Mouse (Mus musculus): ENCODE results near the gene Ncam2. TPM values are rescaled to one million over a fixed set of nuclear protein-coding genes. Genes with fewer than 3 reads are reported as not detected.
"Not testable (repeated sequence)": the region's sequence is repeated elsewhere in the genome, so short reads cannot be mapped to it uniquely, and the experiment has no call there.

The Ncam2 gene
- polyA plus RNA-seq, 1 experiment from 2014 or later: 0.80 TPM

GRCm38 (mm10) chr16:81454472-81454871 is 254.0 kb downstream of the Ncam2 start:
- Histone ChIP-seq H3K9me3 (no peaks in the 10 kb centered on the region), H3K4me1 (replicated peaks) (no peaks in the 10 kb centered on the region), H3K36me3 (no peaks in the 10 kb centered on the region), H3K4me3 (replicated peaks) (no peak overlapping the region), H3K4me2 (no peak overlapping the region), H3K27me3 (no peaks in the 10 kb centered on the region), H3K27ac (no peak overlapping the region), H3K9ac (replicated peaks) (no peak overlapping the region)
- ATAC-seq (ENCODE audit: insufficient number of reproducible peaks, insufficient read depth, low FRiP score, low TSS enrichment, low read depth): no peak
- 98% methylated on average over 2 of the region's 2 CpGs for WGBS

- ATAC-seq (ENCODE audit: insufficient number of reproducible peaks, insufficient read depth, low FRiP score, low TSS enrichment, low read depth); H3K9me3 ChIP-seq: not testable (repeated sequence)
- WGBS: 95% methylated on average over 2 of the region's 2 CpGs
Measured at GRCm38 (mm10) chr16:81462731-81463130, 262.2 kb downstream of the Ncam2 start.

GRCm38 (mm10) chr16:81472925-81473324 is 272.4 kb downstream of the Ncam2 start:
- WGBS: 40% methylated on average over 1 of the region's 1 CpGs
- ATAC-seq (ENCODE audit: insufficient number of reproducible peaks, insufficient read depth, low FRiP score, low TSS enrichment, low read depth): no peak
- no peaks in the 10 kb centered on the region for H3K4me1 ChIP-seq (replicated peaks)
- H3K4me2 ChIP-seq: no peak overlapping the region
- no peak overlapping the region for H3K4me3 ChIP-seq (replicated peaks)
- no peaks in the 10 kb centered on the region for H3K27me3 ChIP-seq
- no peak overlapping the region for H3K27ac ChIP-seq
- no peak overlapping the region for H3K9ac ChIP-seq (replicated peaks)
- no peaks in the 10 kb centered on the region for H3K9me3 ChIP-seq
- H3K36me3 ChIP-seq: no peaks in the 10 kb centered on the region

More at GRCm38 (mm10) chr16:81462731-81463130, 262.2 kb downstream of the Ncam2 start:
- not testable (repeated sequence) for H3K27me3 ChIP-seq; H3K4me2 ChIP-seq; H3K9ac ChIP-seq (replicated peaks); H3K4me1 ChIP-seq (replicated peaks); H3K27ac ChIP-seq; H3K36me3 ChIP-seq; H3K4me3 ChIP-seq (replicated peaks)

GRCm38 (mm10) chr16:81481058-81481457 is 280.6 kb downstream of the Ncam2 start:
- Histone ChIP-seq H3K9ac (replicated peaks) (no peak overlapping the region), H3K4me3 (replicated peaks) (no peak overlapping the region), H3K4me2 (no peak overlapping the region), H3K27ac (no peak overlapping the region), H3K9me3 (no peaks in the 10 kb centered on the region), H3K4me1 (replicated peaks) (no peaks in the 10 kb centered on the region), H3K36me3 (no peaks in the 10 kb centered on the region), H3K27me3 (no peaks in the 10 kb centered on the region)
- no peak for ATAC-seq (ENCODE audit: insufficient number of reproducible peaks, insufficient read depth, low FRiP score, low TSS enrichment, low read depth)

- 69% methylated on average over 2 of the region's 2 CpGs for WGBS
- H3K36me3 ChIP-seq: no peaks in the 10 kb centered on the region
- ATAC-seq (ENCODE audit: insufficient number of reproducible peaks, insufficient read depth, low FRiP score, low TSS enrichment, low read depth): no peak
Measured at GRCm38 (mm10) chr16:81496111-81496510, 295.6 kb downstream of the Ncam2 start.

GRCm38 (mm10) chr16:81502578-81502977 is 302.1 kb downstream of the Ncam2 start:
- Histone ChIP-seq H3K4me2 (no peak overlapping the region), H3K4me1 (replicated peaks) (no peaks in the 10 kb centered on the region; the same call in 1 of the 2 replicates), H3K27me3 (no peaks in the 10 kb centered on the region), H3K9ac (replicated peaks) (no peak overlapping the region), H3K4me3 (replicated peaks) (no peak overlapping the region), H3K27ac (no peak overlapping the region), H3K9me3 (no peaks in the 10 kb centered on the region), H3K36me3 (no peaks in the 10 kb centered on the region)
- WGBS: 71% methylated on average over 2 of the region's 2 CpGs
- no peak for ATAC-seq (ENCODE audit: insufficient number of reproducible peaks, insufficient read depth, low FRiP score, low TSS enrichment, low read depth)

More at GRCm38 (mm10) chr16:81496111-81496510, 295.6 kb downstream of the Ncam2 start:
- no peaks in the 10 kb centered on the region for H3K9me3 ChIP-seq
- no peaks in the 10 kb centered on the region for H3K27me3 ChIP-seq
- no peak overlapping the region for H3K4me3 ChIP-seq (replicated peaks)
- H3K27ac ChIP-seq: no peak overlapping the region
- no peak overlapping the region for H3K9ac ChIP-seq (replicated peaks)
- H3K4me1 ChIP-seq (replicated peaks): no peaks in the 10 kb centered on the region
- no peak overlapping the region for H3K4me2 ChIP-seq

- Histone ChIP-seq H3K4me1 (replicated peaks) (no peaks in the 10 kb centered on the region), H3K27me3 (no peaks in the 10 kb centered on the region), H3K4me2 (no peak overlapping the region), H3K9ac (replicated peaks) (no peak overlapping the region), H3K27ac (no peak overlapping the region), H3K4me3 (replicated peaks) (no peak overlapping the region), H3K9me3 (no peaks in the 10 kb centered on the region), H3K36me3 (no peaks in the 10 kb centered on the region)
- no peak for ATAC-seq (ENCODE audit: insufficient number of reproducible peaks, insufficient read depth, low FRiP score, low TSS enrichment, low read depth)
- 80% methylated on average over 3 of the region's 3 CpGs for WGBS
Measured at GRCm38 (mm10) chr16:81536230-81536629, 335.7 kb downstream of the Ncam2 start.

- Histone ChIP-seq H3K27me3 (no peaks in the 10 kb centered on the region), H3K4me3 (replicated peaks) (no peak overlapping the region), H3K4me2 (no peak overlapping the region), H3K36me3 (no peaks in the 10 kb centered on the region), H3K27ac (no peak overlapping the region), H3K9me3 (no peaks in the 10 kb centered on the region), H3K9ac (replicated peaks) (no peak overlapping the region), H3K4me1 (replicated peaks) (no peaks in the 10 kb centered on the region)
- no peak for ATAC-seq (ENCODE audit: insufficient number of reproducible peaks, insufficient read depth, low FRiP score, low TSS enrichment, low read depth)
- WGBS: 86% methylated on average over 4 of the region's 4 CpGs
Measured at GRCm38 (mm10) chr16:81587565-81588107, 387.1 kb downstream of the Ncam2 start.

- WGBS: 56% methylated on average over 6 of the region's 6 CpGs
- H3K36me3 ChIP-seq: no peaks in the 10 kb centered on the region
- ATAC-seq (ENCODE audit: insufficient number of reproducible peaks, insufficient read depth, low FRiP score, low TSS enrichment, low read depth): no peak
Measured at GRCm38 (mm10) chr16:81623276-81623675, 422.8 kb downstream of the Ncam2 start.

GRCm38 (mm10) chr16:81623776-81624175 is 423.3 kb downstream of the Ncam2 start:
- 70% methylated on average over 4 of the region's 4 CpGs for WGBS

More at GRCm38 (mm10) chr16:81623276-81623675, 422.8 kb downstream of the Ncam2 start:
- no peak overlapping the region for H3K4me3 ChIP-seq (replicated peaks)
- no peak overlapping the region for H3K27ac ChIP-seq
- no peak overlapping the region for H3K9ac ChIP-seq (replicated peaks)
- no peak overlapping the region for H3K4me2 ChIP-seq
- no peaks in the 10 kb centered on the region for H3K27me3 ChIP-seq
- H3K4me1 ChIP-seq (replicated peaks): no peaks in the 10 kb centered on the region
- no peaks in the 10 kb centered on the region for H3K9me3 ChIP-seq

GRCm38 (mm10) chr16:81650286-81650685 is 449.8 kb downstream of the Ncam2 start:
- H3K4me2 ChIP-seq: no peak overlapping the region
- no peaks in the 10 kb centered on the region for H3K27me3 ChIP-seq
- H3K27ac ChIP-seq: no peak overlapping the region
- H3K36me3 ChIP-seq: no peaks in the 10 kb centered on the region
- no peak for ATAC-seq (ENCODE audit: insufficient number of reproducible peaks, insufficient read depth, low FRiP score, low TSS enrichment, low read depth)
- H3K4me3 ChIP-seq (replicated peaks): no peak overlapping the region
- 80% methylated on average over 3 of the region's 3 CpGs for WGBS
- H3K9ac ChIP-seq (replicated peaks): no peak overlapping the region
- H3K9me3 ChIP-seq: no peaks in the 10 kb centered on the region
- H3K4me1 ChIP-seq (replicated peaks): no peaks in the 10 kb centered on the region

More at GRCm38 (mm10) chr16:81623776-81624175, 423.3 kb downstream of the Ncam2 start:
- H3K9ac ChIP-seq (replicated peaks): no peak overlapping the region
- no peaks in the 10 kb centered on the region for H3K27me3 ChIP-seq
- no peak for ATAC-seq (ENCODE audit: insufficient number of reproducible peaks, insufficient read depth, low FRiP score, low TSS enrichment, low read depth)
- no peaks in the 10 kb centered on the region for H3K9me3 ChIP-seq
- H3K36me3 ChIP-seq: no peaks in the 10 kb centered on the region
- no peaks in the 10 kb centered on the region for H3K4me1 ChIP-seq (replicated peaks)
- no peak overlapping the region for H3K4me3 ChIP-seq (replicated peaks)
- no peak overlapping the region for H3K27ac ChIP-seq
- no peak overlapping the region for H3K4me2 ChIP-seq

- Histone ChIP-seq H3K4me1 (replicated peaks) (no peaks in the 10 kb centered on the region), H3K4me3 (replicated peaks) (no peak overlapping the region), H3K9me3 (no peaks in the 10 kb centered on the region), H3K36me3 (no peaks in the 10 kb centered on the region), H3K27ac (no peak overlapping the region), H3K27me3 (no peaks in the 10 kb centered on the region), H3K9ac (replicated peaks) (no peak overlapping the region), H3K4me2 (no peak overlapping the region)
- 50% methylated on average over 1 of the region's 1 CpGs for WGBS
- no peak for ATAC-seq (ENCODE audit: insufficient number of reproducible peaks, insufficient read depth, low FRiP score, low TSS enrichment, low read depth)
Measured at GRCm38 (mm10) chr16:81651550-81651949, 451.1 kb downstream of the Ncam2 start.
